Mouse (Mus musculus) G1E-ER4 (cell line): ENCODE measurements around the gene Rab4a. TPM values are rescaled to one million over a fixed set of nuclear protein-coding genes. Genes with fewer than 3 reads are reported as not detected.

Source experiments
- GATA1 ChIP-seq: IDR thresholded peaks from one replicate; pipeline ENCODE4 v1.8.0; 2012; ENCODE audit warnings: low read length, inconsistent platforms
- polyA plus RNA-seq: library from polyadenylated mRNA; stranded (reverse); fragments of >175 nt; gene quantifications from 2 replicates; pipeline ENCODE4 v1.2.3, GENCODE M21; 2012

Rab4a gene
- polyA plus RNA-seq, 1 experiment = 21.9 TPM

GRCm38 (mm10) chr8:123800867-123801266 lies 4.9 kb upstream of the Rab4a start:
- no peak for TF ChIP-seq GATA1

GRCm38 (mm10) chr8:123801538-123801937 lies 4.2 kb upstream of the Rab4a start:
- TF ChIP-seq GATA1 = no peak

DNA sequence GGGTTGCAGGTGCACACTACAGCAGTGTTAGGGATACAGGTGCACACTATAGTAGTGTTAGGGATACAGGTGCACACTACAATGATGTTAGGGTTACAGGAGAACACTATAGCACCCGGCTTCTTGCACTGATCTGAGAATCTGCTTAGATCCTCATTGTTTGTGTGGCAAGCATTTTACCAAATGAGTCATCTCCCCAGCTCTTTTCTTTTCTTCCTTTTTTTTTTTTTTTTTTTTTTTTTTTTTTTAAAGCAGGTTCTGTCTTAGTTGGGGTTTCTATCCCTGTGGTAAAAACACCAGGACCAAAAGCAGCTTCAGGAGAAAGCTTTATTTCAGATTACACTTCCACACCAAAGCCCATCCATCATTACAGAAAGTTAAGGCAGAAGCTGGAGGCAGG lies 2.1 kb upstream of the Rab4a start:
- TF ChIP-seq GATA1 = no peak

DNA sequence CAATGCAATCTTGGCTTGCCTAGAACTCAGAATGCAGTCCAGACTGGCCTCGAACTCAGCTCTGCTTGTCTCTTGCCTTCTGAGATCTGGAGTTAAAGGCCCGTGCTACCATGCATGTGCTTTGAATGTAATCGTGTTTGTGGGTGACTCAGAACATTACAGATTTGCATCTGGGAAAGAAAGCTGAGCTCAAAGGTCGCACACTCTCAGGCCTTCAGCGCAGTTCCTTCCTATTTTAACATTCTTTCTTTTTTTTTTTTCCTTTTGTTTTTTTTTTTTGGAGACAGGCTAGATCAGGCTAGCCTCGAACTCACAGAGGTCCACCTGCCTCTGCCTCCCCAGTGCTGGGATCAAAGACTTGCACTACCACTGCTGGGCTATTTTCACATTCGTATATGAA lies 1.2 kb upstream of the Rab4a start:
- TF ChIP-seq GATA1 = no peak

GRCm38 (mm10) chr8:123805209-123805717 lies 522 bp upstream of the Rab4a start:
- TF ChIP-seq GATA1 = no peak

- no peak for TF ChIP-seq GATA1
Observed at GRCm38 (mm10) chr8:123806374-123806935, 670 bp downstream of the Rab4a start.

DNA sequence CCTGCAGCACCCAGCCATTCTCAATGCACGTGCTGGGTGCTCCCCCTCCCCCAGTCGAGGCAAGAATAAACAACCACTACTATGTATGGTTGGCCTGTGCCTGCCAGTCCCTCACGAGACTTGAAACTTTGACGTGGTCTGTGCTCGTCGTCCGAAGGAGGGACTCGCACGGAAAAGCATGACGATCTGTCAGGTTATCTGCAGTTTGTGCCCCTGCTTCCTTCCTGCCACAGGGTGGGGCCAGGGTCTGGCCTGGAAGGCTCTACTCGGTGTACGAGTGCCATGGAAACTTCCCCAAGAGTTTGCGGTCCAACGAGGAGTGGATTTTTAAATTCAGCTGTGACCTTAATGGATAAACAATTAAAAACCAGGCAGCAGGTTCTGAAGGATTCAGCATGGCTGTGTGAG lies 1.2 kb downstream of the Rab4a start:
- no peak for TF ChIP-seq GATA1

- TF ChIP-seq GATA1 = no peak
Observed at GRCm38 (mm10) chr8:123807852-123808573, 2.2 kb downstream of the Rab4a start.

- TF ChIP-seq GATA1 = no peak
Observed at GRCm38 (mm10) chr8:123808671-123809070, 2.9 kb downstream of the Rab4a start.

DNA sequence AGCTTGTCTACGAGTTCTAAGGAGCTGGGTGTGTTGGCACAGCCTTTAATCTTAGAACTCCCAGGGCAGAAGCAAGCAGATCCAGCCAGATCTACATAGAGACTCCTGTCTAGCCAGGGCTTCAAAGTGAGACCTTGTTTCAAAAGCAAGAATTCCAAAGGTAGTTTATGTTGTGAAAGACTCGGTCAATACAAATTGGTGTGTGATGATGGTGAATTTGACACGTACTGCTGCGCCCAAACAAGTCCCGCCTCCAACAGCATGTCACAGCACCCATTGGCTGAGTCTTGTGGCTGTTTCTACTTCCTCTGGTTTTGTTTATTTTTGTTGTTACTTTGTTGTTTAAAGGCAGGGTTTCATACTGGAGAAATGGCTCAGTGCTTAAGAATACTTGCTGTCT lies 6.4 kb downstream of the Rab4a start:
- TF ChIP-seq GATA1 = no peak

DNA sequence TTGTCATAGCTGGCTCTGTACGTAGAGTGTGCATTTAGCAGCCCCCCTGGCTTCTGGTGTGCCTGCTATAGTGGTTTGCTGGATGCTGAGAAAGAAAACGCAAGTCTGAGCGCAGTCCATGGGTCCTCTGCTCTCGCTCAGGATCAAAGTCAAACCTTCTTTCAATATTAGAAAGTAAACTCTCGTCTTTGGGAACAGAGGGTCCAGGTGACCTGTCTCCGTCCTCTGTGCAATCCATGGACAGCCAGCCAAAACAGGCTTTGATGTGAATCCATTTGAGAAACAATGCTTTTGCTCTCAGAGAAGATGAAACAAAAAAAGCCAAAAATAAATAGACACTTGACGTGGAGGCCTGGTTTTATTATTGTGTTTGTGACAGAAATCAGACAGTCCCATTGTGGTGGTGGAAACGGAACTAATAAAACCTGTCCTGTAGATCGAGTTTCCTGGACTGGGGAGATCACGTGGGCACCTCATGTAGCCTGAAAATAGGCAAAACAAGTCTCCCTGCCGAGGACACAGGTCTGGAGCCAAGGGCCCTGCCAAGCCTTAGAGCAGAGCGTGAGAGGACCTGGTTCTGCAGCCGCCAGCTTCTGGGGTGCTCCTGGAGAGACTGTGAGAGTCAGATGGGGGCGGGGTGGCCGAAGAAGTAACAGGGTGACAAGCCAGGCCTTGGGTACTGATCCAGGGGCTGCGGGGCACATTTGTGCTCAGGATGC lies 7.5 kb downstream of the Rab4a start:
- TF ChIP-seq GATA1 = no peak

DNA sequence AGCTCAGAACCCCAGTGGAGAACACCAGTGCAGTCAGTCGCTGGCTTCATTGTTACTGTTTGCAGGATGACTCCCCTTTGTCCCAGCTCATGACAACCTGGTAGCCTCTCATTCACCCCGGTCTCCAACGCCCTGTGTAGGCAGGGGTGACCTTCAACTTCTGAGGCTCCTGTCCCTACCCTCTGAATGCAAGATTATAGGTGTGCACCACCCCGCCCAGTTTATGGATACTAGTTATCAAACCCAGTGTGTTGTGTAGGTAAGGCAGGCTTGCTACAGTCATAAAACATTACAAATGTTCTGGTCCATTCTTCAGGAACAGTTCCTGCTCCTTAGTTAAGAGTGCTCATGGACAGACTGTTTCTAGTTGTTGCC lies 8.1 kb downstream of the Rab4a start:
- TF ChIP-seq GATA1 = no peak

- no peak for TF ChIP-seq GATA1
Observed at GRCm38 (mm10) chr8:123815325-123815724, 9.5 kb downstream of the Rab4a start.

DNA sequence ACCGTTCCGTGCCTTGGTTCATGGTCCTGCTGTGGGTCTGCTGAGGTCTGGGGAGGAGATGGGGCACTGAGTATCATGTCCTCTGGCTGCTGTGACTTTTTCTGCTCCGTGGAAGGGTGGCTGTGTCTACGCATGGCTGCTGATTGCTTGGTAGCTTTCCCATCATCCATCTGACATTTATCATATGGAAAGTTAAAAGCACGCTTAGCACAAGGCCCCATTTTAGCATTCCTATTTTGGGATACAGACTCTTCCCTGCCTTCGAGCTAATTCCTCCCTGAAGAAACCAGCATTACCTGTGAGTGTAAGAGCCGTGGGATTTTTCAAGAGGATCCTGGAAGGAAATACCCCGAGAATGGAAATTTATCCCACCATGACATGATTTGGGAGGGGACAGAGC lies 11.2 kb downstream of the Rab4a start:
- no peak for TF ChIP-seq GATA1

GRCm38 (mm10) chr8:123817747-123818146 lies 12.0 kb downstream of the Rab4a start:
- no peak for TF ChIP-seq GATA1
